Mouse (Mus musculus) cerebellum, postnatal 4 days (tissue): Measurements from ENCODE around the gene Rbm44.

Experiments used
- DNase-seq, 2 experiments: peaks; one replicate each; pipeline ENCODE4 v3.0.0; 2022; ENCODE audit warnings: low spot score in 2 of 2, mixed read lengths in 1 of 2

The Rbm44 gene

DNA sequence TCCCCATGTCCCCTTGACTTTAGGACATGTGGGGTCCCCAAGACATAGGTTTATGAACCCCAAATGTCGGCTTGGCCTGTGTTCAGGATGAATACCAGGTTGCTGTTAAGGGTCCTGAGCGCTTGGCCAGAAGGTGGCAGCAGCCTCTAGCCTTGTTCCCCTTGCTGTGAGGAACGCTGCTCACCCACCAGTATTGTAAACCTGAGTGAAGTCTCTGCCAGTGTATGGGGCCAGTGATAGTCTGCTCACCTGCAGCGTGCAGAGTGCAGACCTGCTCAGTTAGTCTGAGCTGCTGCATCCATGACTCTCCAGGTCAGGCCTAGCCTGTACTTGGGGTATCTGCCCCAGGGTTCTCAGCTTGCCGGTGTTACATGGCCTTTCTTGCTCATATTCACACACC, 34.2 kb downstream of the Rbm44 start:
- peak; percentile 50 to 63 for DNase-seq

DNA sequence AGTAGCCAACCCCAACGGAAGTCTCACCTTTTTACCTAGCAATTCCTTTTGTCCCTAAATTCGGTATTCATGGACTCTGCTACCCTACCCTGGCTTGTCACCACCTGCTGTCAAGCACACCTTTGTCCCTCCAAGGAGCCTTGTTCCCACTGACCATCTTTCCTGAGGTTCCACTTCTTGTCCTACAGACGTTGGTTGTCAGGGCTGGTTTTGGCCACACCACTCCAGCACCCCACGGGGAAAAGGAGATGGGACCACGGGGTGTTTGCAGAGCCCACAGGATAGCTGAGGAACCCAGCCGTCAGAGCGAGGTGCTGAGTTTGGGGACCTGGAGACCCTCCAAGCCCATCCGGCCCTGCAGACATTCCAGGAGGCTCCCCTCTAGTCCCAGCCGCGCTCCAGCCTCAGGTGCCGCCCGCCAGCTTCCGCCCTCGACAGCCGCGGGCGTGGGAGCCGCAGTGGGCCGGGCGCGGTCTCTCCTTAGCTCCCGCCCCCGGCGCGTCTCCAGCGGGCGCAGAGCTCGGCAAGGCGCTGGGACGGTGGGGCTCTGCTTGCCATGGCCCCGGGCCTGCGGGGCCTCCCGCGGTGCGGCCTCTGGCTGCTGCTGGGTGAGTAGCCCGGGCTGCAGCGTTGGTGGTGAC, 34.8 kb downstream of the Rbm44 start, which contains the start of gene Ramp1:
TSS of gene Ramp1 (plus strand) at position 290 of the 641 bp plus-strand sequence.
- peak in 1 of 2 experiments; percentile 21 for DNase-seq

DNA sequence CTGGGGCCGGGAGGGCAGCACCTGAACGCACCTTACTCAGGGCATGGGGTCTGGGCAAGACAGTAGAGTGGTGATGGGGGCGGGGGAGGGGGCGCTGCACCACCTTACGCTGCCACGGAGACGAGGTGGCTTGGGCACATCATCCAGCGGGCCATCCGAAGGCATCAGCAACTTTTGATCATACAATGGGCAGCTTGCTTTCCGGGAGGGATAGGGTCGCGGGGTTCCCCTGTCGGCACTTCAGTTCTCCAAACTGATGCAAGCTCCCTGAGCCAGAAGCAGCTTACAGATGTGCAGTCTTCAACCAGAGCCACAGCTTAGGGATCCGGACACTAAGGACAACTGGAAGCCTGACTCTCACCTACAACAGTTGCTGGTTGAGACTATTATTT, 35.3 kb downstream of the Rbm44 start:
- no peak for DNase-seq

DNA sequence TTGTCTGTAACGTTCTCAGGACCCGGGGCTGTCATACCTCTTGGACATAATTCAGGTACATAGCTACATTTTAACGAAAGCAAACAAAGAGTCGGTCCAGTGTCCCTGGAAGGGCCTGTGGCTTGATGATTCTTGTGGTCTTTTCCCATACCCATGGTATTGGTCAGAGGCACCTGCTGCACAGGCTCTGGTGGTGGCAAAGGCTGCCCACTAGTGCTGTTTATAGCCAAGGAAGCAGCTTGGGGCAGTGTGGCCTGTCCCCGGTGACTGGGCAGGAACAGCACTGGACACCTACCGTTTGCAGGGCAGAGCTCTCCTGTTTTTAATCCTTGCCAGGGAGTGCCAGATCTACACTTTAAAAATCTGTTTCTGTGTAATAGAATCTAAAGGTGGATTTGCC, 35.8 kb downstream of the Rbm44 start:
- no peak for DNase-seq

DNA sequence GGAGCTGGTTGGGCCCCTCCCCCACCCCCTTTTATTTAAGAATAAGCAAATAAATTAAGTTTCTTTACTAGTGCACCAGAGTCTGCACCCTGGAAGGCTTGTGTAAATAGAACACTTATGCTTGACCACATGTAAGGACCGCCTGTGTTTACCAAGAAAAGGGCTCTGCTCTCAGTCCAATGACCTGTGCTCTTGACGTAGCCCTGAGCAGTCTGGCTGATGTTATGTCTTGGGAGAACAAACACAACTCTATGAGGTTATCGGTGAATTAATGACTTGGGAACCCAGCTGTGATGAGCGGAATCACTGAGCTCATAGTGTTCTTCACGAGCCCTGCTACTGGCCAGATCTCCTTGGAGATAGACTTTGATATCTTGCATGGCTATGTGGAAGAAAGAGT, 36.4 kb downstream of the Rbm44 start:
- DNase-seq: no peak

DNA sequence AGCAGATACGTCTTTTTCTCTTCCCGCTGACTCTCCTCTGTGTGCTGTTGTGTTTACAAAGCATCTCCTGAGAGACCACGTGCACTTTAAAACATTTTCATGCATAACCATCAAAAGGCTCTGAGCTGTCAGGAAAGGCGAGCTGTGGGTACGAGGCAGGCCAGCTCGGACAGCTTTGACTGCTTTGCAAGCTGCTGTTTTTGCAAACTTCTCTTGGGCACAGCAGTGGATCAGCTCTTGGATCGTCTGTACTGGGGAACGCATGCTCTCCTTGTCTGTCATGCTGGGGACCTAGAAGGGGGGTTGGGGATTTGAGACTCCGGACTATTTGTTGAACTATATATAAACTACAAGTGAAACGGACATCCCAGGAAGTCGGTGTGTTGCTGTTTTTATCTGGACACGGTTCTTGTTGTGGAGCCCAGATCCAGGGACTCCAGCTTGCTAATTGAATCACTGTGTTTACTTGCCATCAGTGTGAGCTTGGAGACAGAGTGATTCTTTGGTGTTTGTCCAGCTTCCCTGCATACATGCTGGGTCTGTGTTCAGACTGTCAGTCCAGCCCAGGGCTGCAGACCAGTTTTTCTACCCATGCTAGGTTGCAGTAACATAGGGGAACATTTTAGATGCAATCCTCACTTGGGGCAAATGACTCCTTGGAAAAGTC, 37.0 kb downstream of the Rbm44 start:
- peak in 1 of 2 experiments; percentile 14 for DNase-seq

DNA sequence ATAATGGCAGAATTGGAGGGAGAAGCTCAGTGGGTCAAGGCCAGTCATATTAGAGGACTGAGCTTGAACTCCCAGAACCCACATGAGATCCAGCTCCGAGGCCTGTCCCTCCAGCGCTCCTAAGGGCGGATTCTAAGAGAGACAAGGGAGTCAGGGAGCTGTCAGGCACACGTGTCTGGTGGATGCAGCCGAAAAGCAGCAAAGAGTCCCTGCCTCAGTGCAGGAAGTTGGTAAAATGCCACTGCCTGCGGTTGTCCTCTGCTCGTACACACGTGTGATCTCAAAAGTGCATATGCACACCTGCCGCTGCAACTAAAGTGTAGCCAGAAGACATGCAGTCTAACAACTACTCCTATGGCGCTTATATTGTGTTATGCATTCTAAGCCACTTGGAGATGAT, 38.4 kb downstream of the Rbm44 start:
- no peak for DNase-seq

DNA sequence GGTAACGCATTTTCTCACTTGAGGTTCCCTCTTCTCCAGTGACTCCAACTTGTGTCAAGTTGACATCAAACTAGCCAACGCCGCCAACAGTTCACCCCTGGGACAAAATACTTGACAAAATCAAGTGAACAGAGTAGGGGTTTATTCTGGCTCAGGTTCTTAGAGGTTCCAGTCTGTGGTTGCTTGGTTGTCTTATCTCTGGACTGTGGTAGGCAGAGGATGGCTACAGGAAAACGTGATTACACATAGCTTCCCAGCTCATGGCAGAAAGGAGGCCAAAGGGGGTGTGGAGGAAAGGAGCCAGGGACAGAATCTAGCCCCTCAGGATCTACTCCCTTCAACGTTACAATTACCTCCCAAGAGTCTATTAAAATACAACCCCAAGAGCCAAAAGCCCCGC, 41.8 kb downstream of the Rbm44 start:
- DNase-seq: no peak

DNA sequence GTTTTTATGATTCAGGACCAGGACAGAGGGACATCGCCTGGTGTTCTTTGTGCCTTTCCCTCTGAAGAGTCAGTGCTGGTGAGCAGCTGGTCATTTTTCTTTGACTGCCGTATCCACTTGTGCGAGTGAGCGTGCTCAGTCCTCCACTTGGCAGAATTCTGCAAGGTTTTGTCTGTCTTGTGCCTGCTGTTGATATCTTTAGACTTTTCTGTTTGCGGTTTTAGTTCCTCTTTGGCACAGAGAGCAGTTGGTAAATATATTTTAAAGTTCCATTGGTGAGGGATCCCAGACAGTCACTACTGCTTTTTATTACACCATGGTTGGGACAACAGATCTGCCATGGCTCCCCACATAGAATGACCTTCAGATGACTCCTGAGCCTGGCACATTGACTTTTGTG, 42.4 kb downstream of the Rbm44 start:
- no peak for DNase-seq

DNA sequence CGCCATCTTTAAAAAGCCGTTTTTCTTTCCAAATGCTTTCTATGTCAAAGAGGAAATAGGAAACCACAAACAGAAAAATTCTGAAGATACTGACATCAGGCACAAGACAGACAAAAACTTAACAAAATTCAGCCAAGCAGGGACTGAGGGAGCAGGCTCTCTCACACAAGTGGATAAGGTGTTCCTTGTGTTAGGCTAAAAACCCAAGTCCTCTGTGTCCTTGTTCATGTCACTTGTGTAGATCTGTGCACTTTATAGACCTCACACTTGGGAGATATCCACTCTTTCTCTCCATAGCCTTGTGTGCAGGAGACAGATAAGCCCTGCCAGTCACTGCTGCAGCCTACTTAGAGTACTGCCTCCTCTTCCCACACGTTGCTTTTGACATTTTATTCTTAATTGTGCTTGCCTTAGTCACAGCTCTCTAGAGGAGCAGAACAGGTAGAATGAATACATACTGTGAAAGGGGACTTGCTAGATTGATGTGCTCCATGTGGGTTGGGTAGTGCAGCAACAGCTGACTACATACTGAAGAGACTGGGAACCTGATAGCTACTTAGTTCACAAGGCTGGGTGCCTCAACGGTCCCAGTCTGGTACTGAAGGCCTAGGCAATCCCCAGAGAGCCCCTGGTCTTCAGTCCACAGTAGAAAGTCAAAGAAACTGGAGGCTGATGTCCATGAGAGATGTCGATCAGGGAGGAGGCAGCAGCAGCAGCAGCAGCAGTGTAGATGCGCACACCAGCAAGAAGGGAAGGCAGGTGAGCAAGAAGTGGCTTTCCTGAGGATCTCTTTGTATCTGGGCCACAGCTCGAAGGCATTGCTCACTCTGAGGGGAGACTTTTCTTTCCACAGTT, 43.1 kb downstream of the Rbm44 start:
- DNase-seq: no peak

DNA sequence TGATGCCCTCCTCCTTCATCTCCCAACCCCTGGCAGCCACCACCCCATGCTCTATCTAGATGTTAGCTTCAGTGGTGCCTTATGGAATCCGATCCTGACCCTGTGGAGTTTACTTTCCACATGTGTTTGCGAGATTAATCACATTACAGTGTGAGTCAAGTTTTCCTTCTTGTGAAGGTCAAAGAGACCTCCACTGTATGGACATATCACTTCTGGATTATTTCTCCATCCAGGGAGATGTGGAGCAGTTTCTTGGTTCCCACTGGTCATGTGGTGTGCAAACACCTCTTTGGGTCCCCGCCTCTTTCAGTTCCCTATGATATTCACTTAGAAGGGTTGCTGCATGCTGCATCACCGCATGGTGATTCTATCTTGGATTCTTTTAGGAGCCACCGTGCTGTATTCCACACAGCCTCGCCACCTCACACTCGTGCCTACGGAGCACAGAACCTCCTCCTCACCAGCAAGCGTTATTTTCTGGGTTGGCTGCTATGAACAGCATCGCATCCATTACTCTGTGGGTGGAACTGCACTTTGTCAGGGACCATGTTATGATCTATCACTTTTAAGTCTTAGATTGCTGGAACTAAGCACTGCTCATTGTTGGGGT, 44.1 kb downstream of the Rbm44 start:
- no peak for DNase-seq

DNA sequence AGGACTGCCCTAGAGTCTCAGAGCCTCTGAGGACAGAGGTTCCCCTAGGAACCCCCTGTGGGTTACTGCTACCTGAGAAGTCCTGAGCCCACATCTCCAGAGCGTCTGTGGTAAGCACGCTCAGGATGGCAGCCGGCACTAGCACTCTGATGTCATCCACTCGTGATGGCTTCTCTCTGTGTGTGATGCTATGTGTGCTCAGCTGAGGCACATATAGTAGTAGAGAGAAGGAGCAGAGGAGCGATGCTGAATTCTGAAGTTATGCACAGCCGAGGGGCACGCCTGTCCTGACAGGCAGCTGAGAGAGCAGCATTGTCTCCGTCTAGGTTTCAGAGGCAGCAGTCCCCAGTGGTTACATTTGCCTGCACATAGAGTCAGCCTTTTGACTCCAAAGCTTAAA, 47.3 kb downstream of the Rbm44 start:
- DNase-seq: no peak

DNA sequence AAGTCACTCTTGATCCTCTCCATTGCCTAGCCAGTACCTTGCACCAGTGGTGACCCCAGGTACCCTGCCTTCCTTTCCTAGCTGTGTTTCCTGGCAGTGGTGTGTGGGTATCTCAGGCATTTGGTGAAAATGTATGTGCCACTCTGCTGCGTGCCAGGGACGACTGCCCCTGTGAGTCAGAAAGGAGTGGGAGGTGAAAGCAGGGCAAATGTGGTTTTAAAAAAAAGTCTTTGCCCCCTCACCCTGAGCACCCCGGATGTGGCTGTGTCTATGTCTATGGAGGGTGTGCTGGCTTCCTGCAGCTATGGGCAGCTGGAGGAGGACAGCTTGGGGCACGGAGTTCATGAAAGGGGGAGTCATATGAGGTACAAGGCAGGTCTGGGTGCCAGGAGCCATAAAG, 48.4 kb downstream of the Rbm44 start:
- no peak for DNase-seq

DNA sequence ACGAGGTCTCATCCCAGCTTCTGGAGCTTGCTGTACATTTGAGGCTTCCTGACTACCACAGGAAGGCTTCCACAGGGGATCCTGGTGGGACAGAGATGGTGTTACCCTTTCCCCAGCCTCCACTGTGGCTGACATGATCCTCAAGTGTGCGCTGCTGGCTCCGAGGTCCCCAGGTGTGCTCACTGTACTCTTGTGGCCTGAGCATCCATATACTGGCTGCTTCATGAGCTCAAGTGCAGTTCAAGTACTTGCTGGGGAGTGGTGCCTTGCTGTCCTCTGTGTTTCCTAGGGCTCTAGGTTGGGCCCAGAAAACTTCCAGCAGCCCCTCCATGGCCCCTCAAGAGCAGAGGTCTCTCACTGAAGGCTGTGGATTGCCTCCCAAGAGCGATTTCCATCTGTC, 48.8 kb downstream of the Rbm44 start:
- no peak for DNase-seq

DNA sequence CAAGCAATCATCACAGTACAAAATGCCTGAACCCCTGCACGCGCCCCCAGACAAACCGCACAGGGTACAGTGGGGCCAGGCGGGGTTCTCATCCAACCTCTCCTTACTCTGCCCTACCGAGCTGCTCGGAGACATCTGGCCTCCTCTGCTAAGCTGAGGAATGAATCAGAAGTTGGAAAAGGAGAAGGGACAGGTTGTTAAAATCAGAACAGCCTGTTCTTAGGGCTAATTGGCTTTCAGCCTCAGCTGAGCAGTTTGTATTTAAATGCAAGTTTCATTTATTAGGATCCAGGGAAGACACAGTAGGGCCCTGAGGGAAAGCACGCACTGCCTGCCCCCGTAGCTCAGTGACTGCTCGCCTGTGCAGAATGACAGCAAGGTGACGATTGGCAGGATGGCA, 54.9 kb downstream of the Rbm44 start:
- no peak for DNase-seq

DNA sequence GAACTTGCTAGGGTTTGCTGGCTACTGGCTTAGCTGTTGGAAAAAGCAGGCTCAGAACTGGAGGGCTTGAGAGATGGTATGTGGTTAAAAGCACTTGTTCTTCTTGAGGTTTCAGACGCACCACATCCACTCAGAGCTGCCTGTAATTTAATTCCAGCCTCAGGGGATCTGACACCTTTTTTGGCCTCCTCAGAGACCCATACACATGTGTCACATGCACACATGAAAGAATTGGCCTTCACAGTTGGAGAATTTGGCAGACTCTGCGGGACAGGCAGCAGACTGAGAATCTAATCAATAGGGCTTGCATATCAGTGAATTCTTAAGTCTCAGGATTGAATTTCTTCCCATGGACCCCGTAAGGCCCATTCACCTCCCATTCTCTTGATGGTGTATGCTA, 56.2 kb downstream of the Rbm44 start:
- DNase-seq: no peak

DNA sequence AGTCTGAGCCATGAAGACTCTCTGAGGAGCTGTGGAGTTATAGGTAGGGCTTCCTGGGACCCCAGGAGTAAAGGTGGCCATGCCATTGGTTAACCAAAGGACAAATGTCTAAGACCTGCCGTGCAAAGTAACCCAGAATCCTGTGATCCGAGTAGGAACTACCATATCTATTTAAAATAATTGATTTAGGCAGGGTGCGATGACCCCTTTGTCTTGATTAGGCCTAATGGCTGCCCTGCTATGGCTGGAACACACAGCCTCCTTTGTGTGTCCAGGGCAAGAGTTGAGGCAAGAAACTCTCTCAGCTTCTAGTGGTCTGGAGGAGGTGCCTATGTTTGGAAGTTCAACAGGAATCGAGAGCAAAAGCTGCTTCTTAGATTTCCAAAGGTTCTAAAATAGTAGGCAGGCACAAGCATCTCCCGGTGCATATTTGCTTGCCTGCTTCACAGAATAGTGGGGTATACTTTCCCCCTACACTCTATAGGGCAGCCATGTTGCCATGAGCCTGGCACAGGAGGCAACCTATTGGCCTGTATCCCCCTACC, 59.4 kb downstream of the Rbm44 start:
- no peak for DNase-seq

DNA sequence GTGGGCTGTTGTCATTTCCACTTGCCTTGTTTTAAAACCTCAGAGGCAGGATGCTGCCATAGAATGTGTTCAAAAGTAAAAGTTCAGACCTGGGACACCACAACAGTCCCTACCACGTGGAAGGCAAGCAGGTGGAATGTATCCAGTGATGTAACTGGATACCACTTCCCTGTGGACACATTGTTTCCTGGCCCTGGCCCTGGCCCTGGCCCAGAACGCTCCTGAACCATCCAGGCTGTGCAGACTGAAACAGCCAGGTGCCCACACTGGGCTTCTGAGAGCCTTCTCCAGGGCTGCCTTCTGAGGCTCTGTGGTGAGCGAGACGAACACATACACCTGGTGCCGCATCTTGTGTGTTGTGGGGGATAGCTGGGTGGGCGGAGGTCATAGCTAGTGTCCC, 60.8 kb downstream of the Rbm44 start:
- no peak for DNase-seq

DNA sequence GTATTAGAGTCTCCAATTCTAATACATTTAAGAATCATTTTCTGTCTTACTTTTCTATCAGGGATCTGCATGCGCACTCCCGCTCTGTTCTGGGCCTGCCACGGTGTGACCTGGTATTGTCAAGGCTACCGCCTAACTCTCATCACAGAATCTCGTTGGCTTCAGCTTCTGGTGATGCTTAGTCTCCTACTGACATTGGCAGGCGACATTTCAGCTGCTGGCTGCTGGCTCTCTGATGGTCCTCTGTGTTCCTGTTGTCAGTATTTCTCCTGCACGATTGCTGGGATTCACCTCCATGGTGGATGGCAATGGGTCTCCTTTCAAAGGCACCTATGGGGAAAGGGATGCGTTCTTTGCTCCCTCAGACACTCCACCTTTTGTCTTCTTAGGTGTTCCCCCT, 61.4 kb downstream of the Rbm44 start:
- no peak for DNase-seq

DNA sequence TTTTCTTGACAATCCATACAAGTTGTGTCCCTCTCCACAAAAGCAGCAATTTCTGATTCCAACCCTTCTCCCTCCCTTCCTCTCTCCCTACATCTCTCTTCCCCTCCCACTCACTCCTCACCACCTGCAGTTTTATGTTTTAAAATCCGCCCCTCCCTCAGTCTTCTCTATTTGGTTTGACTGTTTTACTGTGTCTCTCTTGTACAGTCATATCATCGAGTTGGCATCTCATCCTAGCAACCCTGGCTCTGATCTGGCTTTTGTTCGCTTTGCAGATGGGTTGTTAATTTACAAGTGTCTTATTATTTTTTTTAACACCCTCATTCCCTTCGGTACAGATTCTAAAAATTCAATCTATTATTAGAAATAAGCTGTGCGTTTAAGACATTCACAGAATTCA, 62.0 kb downstream of the Rbm44 start:
- no peak for DNase-seq

DNA sequence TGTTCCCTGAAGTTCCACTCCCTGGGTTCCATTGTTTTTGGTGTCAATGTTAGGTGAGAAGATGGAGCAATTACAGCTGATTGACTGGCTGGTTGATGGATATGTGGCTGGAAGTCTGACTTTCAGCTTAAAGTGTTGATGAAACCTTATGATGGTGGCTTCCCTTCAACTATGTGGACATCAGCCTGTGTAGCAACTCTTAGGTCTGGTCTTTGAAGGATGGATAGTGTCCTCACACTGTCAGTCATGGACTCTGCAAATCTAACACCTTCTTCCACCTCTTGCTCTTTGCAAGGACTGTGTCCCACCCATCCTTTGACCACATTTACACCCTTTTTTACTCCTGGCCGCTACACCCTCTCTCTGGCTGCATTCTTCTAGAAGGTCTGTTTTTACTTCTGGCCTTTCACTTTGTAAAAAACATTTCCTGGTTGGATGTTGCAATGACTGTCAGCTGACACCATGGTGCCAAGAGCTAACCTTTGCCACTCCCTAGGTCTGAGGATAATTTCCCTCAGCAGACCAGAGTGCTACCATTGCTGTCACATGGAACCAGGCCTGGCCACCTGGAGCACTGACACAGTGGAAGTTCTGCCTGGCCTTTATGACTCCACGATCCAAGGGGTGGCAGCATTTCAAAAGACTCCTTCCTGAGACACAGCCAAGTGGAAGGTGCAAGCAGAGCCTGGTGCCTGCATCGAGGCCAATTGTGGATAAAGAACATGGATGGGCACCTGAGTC, 62.6 kb downstream of the Rbm44 start:
- no peak for DNase-seq
